Mouse (Mus musculus) adrenal gland, adult (tissue): ENCODE measurements around the gene Pakap.

Experiments
- DNase-seq, 2 experiments: peaks; one replicate each; pipeline ENCODE4 v3.0.0; 2022 to 2023; ENCODE audit warnings: low spot score in 1 of 2; ENCODE audit not compliant: inconsistent age in 2 of 2

Gene Pakap

DNA sequence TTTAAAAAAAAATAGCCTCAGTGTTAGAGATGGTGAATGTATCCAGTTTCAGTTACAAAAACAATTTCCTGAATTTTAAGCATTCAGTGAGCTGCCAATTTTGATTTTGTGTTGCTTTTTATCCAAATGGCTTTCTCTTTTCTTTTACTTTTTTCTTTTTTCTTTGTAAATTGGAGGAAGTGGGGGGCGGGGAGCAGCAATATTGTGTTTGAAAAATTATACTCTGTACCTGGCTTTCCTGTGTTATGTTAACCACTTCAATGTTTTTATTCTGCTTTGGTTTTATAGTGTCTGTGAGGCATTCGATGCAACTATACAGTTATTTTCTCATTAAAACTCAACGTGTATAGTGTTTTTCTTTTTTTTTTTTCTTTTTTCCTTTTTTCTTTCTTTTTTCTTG lies 328.7 kb downstream of the Pakap start:
- no peak for DNase-seq

- DNase-seq = peak in 1 of 2 experiments; percentile 76
These were observed 333.2 kb downstream of the Pakap start for GRCm38 (mm10) chr4:57901210-57901609.

DNA sequence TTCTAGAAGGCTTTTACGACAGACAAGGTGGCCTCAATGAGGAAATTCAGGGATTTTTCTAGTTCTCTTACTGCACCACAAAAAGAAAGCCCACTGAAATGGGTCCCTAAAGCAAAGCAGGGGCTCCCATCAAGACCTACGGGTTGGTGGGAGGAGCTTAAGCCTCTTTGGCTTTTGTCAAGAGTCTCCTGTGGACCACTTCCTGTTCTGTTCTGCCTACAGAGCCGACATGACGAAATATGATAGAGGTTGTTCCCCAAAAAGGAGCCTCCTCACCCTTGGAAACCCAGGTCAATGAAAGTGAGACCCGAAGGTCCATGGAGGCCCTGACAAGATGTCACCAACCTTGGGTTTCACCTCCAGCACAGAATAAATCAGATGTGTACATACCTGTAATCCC lies 334.6 kb downstream of the Pakap start:
- no peak for DNase-seq

GRCm38 (mm10) chr4:57904211-57904610 lies 336.2 kb downstream of the Pakap start:
- DNase-seq = peak; percentile 63 to 91

GRCm38 (mm10) chr4:57904638-57905037 lies 336.7 kb downstream of the Pakap start:
- no peak for DNase-seq

DNA sequence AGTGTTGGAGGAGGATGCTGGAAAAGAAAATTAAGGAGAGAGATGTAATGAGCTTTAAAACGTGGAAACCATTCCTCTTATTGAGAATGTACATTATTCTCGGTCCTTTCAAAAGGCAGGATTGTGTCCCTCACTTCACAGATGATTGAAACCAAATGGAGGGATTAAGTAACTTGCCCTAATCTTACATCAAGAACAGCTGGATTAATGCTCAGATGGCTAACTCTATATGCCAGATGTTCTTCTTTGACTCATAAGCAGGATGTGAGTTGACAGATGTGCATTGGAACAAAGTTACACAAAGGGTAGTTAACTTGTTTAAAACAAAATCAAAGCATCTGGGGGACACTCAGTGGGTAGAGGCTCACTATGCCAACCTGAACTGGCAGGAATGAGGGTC lies 338.7 kb downstream of the Pakap start:
- no peak for DNase-seq

DNA sequence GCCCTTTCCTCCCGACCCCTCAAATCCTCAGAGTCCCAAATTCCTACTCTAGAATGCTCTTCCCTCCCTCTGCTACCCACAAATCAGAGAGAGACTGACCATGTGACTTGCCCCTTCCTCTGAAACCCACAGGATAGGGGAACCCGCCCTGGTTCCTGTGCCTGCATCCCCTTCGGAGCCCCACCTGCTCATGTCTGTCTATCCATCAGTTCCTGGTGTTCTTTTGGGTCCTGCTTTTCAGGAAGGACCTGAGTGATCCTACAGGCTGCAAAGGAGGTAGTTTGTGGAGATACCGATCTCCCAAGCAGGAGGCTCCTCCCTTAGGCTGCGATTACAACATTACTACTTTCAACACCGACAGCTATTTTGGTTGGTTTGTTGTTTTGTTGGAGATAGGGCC lies 340.9 kb downstream of the Pakap start:
- DNase-seq = no peak

GRCm38 (mm10) chr4:57913021-57913420 lies 345.0 kb downstream of the Pakap start:
- no peak for DNase-seq

GRCm38 (mm10) chr4:57914193-57915190 lies 346.5 kb downstream of the Pakap start:
- DNase-seq = peak in 1 of 2 experiments; percentile 67

DNA sequence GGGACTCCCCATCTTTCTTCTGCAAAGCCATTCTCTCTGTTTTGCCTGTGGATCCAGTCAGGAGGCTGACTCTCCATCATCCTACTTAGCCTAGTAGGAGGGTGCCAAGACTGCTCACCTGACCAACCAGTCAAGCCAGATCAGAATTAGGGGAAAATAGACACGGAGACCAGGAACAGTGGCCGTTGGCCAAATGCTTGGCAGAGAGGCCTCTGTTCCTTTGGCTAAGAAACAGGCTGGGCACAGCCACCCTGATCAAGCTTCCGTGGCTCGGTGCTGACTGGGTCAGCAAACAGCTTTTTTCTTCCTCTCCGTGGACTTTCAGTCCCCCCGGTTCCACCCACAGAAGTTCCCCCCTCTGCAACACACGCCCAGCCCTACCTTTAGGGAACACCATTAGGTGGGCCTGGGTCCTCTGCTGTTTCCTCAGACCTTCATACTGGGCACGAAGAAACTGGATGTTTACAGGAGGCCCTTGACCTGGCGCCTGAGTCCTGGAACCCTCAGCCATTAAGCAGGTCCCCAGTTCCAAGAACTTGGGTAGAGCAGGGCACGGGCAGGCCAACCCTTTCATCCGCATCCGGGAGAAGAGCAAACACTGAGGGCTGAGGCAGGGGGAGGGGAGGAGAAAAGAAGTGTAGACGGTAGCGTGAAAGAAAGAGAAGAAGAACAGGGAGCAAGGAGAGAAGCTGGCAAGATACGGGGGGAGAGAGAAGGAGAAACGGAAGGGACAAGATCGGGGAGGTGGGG lies 347.4 kb downstream of the Pakap start:
- DNase-seq = peak; percentile 39 to 81

DNA sequence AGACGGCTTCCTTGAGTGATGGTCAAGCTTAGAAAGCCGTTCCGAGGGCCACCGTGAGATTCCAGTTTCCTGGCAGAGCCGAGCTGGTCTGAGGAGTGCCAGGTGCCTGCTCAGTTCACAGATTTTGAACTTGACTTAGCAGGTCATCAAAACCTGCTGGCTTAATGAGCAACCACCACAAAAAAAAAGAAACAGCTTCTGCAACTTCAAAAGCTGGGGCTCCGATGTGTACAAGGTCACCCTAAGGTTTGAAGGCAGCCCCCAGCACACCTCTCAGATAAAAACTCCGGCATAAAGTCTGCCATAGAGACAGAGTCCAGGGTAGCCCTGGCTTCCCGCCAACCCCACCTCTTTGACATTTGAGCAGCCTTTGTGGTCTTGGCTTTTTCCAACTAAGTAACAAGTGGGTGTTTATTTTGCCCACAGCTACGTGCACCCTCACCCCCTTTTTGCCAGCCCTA lies 348.3 kb downstream of the Pakap start, which contains the start of gene D630039A03Rik:
D630039A03Rik (minus strand) TSS at position 97 of the 461 bp plus-strand sequence.
- DNase-seq = peak; percentile 79 to 90

GRCm38 (mm10) chr4:57916711-57917110 lies 348.7 kb downstream of the Pakap start:
- no peak for DNase-seq

DNA sequence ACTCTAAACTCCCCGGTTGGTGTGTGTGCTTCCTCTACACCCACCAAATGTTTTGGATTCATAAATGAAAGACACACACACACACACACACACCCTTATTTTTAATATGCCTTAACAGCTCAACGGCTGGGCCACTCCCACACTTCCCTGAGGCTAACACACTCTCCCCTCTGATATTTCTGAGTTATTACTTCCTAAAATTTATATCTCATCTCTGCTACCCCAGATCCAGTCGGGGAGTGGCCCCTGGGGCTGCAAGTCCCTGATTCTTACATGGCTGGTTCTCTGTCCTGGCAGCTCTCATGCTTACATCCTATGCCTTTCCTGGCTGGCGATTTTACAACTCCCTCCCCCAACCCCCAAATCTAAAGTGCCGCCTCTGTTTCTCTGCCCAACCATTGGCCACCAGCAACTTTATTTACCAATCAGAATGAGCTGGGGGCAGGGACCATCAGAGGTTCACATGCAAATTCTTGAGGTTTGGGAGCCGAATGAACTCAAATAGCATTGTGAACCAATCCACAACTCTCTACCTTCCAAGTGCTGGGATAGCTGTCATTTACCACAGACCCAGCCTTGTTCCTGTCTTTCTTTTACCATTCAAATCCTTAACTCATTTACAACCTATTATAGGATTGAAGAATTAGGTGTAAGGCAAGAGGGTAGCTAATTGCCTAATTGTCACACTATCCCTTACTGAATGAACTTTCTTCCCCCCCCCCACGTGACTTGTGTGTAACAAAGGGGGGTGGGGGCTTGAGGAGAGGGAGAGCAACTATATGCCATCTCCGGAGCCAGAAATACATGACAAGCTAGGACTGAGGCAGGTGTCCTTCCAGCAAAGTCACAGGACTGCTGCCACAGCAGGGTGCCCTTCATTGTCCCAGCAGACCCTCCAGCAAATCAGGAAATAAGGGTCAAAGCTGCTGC lies 351.8 kb downstream of the Pakap start:
- DNase-seq = no peak

- no peak for DNase-seq
These were observed 352.5 kb downstream of the Pakap start for GRCm38 (mm10) chr4:57920522-57920921.

- DNase-seq = peak; percentile 56 to 71
These were observed 354.2 kb downstream of the Pakap start for GRCm38 (mm10) chr4:57922171-57922570.

DNA sequence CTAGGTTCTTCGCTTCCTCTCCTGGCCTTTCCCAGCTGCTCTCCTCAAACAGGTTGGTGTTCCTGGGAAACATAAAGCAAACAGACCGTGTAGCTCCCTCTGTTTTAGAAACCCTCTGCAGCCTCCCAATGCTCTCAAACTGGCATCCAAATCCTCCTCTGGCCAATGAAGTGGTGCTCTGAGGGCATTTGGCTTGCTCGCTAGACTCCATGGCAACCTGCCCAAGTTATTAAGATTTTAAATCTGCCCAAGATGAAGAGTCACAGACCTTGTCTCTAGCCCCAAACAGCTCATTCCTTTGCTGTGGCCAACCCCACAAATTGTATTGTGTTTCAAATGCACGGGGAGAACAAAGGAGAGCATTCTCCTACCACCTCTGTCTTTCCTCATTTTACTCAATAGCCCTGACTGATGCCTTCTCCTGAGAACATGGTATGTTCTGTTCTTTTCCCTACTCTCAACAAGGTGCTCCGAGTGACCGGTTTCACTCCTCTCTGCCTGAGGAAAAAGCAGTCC lies 356.6 kb downstream of the Pakap start:
- no peak for DNase-seq

- peak in 1 of 2 experiments; percentile 71 for DNase-seq
These were observed 359.7 kb downstream of the Pakap start for GRCm38 (mm10) chr4:57927464-57928205.

DNA sequence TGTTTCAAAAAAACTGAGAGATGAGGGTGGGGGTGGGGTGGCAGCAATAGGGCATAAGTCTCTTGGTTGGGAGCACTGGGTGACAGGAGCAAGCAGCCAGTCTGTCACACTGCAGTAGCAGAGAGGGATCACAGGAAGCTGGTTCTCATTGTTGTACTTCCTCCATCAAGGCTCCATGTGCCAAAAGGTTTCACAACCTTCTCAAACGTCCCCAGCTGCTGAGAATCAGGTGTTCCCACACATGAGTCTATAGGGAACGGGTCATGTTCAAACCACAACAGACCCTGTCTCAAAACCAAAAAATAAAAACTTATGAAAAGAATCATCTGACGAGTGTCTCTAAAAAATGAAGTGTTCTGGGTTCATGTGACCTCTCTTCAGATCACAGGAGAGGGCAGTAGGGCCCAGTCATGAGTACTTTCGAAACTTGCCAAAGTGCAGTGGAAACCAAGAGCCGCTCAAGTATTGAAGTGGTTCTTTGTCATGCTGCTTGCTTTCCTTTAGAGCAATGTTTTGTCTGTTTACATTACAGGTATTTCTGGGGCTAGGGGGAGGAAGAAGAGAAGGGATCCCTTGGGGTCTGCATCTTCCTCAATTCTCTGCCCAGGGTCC lies 362.7 kb downstream of the Pakap start:
- no peak for DNase-seq

- no peak for DNase-seq
These were observed 366.2 kb downstream of the Pakap start for GRCm38 (mm10) chr4:57934181-57934580.
